Mouse (Mus musculus): ENCODE measurements around the gene Medag. TPM values are rescaled to one million over a fixed set of nuclear protein-coding genes. Genes with fewer than 3 reads are reported as not detected.

Medag gene
- not detected for polyA plus RNA-seq (2017; shearing (Covaris generic))

GRCm38 (mm10) chr5:149411509-149412193 lies at the start of gene Medag:
Medag (plus strand) TSS chr5:149411749.

DNA sequence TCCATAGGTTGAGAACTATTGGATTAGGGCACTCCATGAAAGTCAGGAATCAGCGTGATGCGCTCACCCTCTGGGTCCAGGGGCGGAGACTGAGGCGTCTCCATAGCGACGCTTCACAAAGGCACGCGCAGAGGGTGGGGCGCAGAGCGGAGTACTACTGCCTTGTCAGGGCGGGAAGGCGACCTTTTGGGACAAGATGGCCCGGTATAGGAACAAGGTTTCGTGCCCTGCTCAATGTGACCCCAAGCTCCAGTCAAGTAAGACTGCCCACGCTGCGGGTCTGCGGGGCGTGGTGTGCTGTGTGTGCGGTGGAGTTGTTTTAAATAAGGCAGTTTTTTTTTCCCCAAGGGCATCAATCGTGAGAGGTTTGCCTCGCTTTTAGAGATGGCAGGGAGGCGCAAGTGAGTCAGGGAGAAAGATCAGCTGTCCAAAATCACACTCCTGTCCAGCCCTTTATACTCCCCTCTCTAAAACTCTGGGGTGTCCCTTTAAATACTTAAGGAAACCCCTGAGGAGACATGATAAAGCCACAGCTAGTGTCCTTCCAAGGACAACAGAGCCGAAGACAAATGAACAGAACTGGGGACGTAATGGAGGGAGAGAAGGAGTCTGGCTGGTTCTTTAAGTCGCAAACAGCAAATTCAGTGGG lies 28.1 kb downstream of the Medag start, which contains the start of gene Tex26:
Gene Tex26 (plus strand): TSS at position 130 of the 649 bp plus-strand sequence.

Other genes starting within 250 kb of the Medag start
- 54.7 TPM for gene Uspl1, start 227.4 kb upstream of the Medag start, polyA plus RNA-seq (2017; shearing (Covaris generic))
- 236 TPM for gene Hmgb1, start 227.3 kb upstream of the Medag start, polyA plus RNA-seq (2017; shearing (Covaris generic))
- gene Alox5ap, start 147.0 kb upstream of the Medag start, polyA plus RNA-seq (2017; shearing (Covaris generic)): 0.27 TPM
- gene Tex26, start 27.9 kb downstream of the Medag start, polyA plus RNA-seq (2017; shearing (Covaris generic)): not detected
- not detected for gene Wdr95, start 116.9 kb downstream of the Medag start, polyA plus RNA-seq (2017; shearing (Covaris generic))
- 124 TPM for gene Hsph1, start 224.6 kb downstream of the Medag start, polyA plus RNA-seq (2017; shearing (Covaris generic))

Measured in naive thymus-derived CD4-positive, alpha-beta T cell, adult 5 months (primary cell).